Mouse (Mus musculus): Measurements from ENCODE around the gene Pif1. TPM values are rescaled to one million over a fixed set of nuclear protein-coding genes. Genes with fewer than 3 reads are reported as not detected.
A peak's percentile ranks its signal among the peaks of the same experiment; 100 is the strongest.

Pif1 gene
- total and polyA plus RNA-seq, 3 experiments = 14.9 to 15.5 TPM; not detected in 1

- peak; percentile 42; the same call in 1 of the 2 replicates for TF ChIP-seq NRF1 (IDR thresholded peaks at IDR 0.05; ENCODE audit: insufficient read depth, low read depth, low read length, poor library complexity, severe bottlenecking)
- TF ChIP-seq KAT2A (conservative IDR thresholded peaks at IDR 0.05; ENCODE audit: low read depth, low read length) = no peak
- TF ChIP-seq EP300 (IDR thresholded peaks at IDR 0.05; ENCODE audit: low read depth in 1 of 2, low read length in 2 of 2) = no peak
- TF ChIP-seq NELFE (IDR thresholded peaks at IDR 0.05; ENCODE audit: low read depth, low read length) = peak; percentile 80
- no peak for TF ChIP-seq CHD1 (IDR thresholded peaks at IDR 0.05; ENCODE audit: low read depth, low read length)
Measured at GRCm38 (mm10) chr9:65579781-65580371, 7.1 kb upstream of the Pif1 start, which contains the start of gene Plekho2 (continued).

- H3K36me3 ChIP-seq (ENCODE audit: control insufficient read depth in 1 of 2, insufficient read depth in 2 of 2, low read length in 2 of 2) = peaks cover 0 to 32% of the 10 kb centered on the region in 2 experiments; a peak in 2 of 4 replicates
- H3K27ac ChIP-seq (ENCODE audit: control insufficient read depth, low read depth, low read length) = peak overlapping the region; percentile 32
- H3K27me3 ChIP-seq (ENCODE audit: control insufficient read depth in 1 of 2, insufficient read depth in 2 of 2, low read length in 2 of 2) = no peaks in the 10 kb centered on the region
- peaks cover 15% of the 10 kb centered on the region for H3K79me2 ChIP-seq (ENCODE audit: control insufficient read depth, insufficient read depth, low read length, poor library complexity)
- H3K9ac ChIP-seq (ENCODE audit: control insufficient read depth, low read depth, low read length, poor library complexity, severe bottlenecking) = peak overlapping the region; percentile 71
- H3K4me1 ChIP-seq (ENCODE audit: control insufficient read depth in 1 of 2, insufficient read depth in 2 of 2, low read length in 2 of 2) = peaks cover 13 to 34% of the 10 kb centered on the region in 2 experiments
- peak; percentile 94 for DNase-seq (ENCODE audit: low read depth, low spot score)
- H3K4me3 ChIP-seq (ENCODE audit: control insufficient read depth in 1 of 2, insufficient read depth in 1 of 2, low read depth in 2 of 2, low read length in 2 of 2) = peak overlapping the region; percentile 70 to 83
- H3K9me3 ChIP-seq (replicated peaks; ENCODE audit: insufficient read depth, low read length) = no peaks in the 10 kb centered on the region
- TF ChIP-seq USF2 (IDR thresholded peaks at IDR 0.05; ENCODE audit: borderline replicate concordance in 1 of 2, insufficient read depth in 1 of 2, low read depth in 1 of 2, low read length in 2 of 2) = no peak
- no peak for TF ChIP-seq NELFE (IDR thresholded peaks at IDR 0.05; ENCODE audit: low read depth, low read length)
- peak; percentile 37; the same call in 1 of the 2 replicates for TF ChIP-seq ETS1 (IDR thresholded peaks at IDR 0.05; ENCODE audit: low read depth, low read length)
- peak in 1 of 2 experiments; percentile 29; a peak in 1 of 4 replicates for TF ChIP-seq EP300 (IDR thresholded peaks at IDR 0.05; ENCODE audit: low read depth in 1 of 2, low read length in 2 of 2)
- 0 out of 2 replicates have a peak, but pooled peaks have one; percentile 29 for TF ChIP-seq USF1 (IDR thresholded peaks at IDR 0.05; ENCODE audit: low read depth, low read length)
- no peak for TF ChIP-seq MYB (IDR thresholded peaks at IDR 0.05; ENCODE audit: low read depth, low read length)
- TF ChIP-seq TAL1 (IDR thresholded peaks at IDR 0.05; ENCODE audit: low read length) = peak; percentile 26; the same call in 1 of the 2 replicates
- peak; percentile 89 for TF ChIP-seq RAD21 (IDR thresholded peaks at IDR 0.05; ENCODE audit: low read depth, low read length)
- no peak for TF ChIP-seq ZKSCAN1 (IDR thresholded peaks at IDR 0.05; ENCODE audit: low read depth, low read length)
- no peak for TF ChIP-seq KAT2A (conservative IDR thresholded peaks at IDR 0.05; ENCODE audit: low read depth, low read length)
- TF ChIP-seq POLR2AphosphoS5 (IDR thresholded peaks at IDR 0.05; ENCODE audit: borderline replicate concordance, low read depth, low read length) = no peak
- no peak for TF ChIP-seq TBP (IDR thresholded peaks at IDR 0.05; ENCODE audit: low read depth, low read length)
- TF ChIP-seq CTCF (IDR thresholded peaks at IDR 0.05 in 2 of 3, conservative IDR thresholded peaks at IDR 0.05 in 1 of 3; ENCODE audit: control insufficient read depth in 1 of 3, insufficient read depth in 1 of 3, low read depth in 2 of 3, low read length in 3 of 3, poor library complexity in 1 of 3, severe bottlenecking in 1 of 3) = peak; percentile 82 to 100 (median 87)
- TF ChIP-seq MAFK (IDR thresholded peaks at IDR 0.05; ENCODE audit: borderline replicate concordance, low read depth, low read length) = no peak
- peak; percentile 34; the same call in 1 of the 2 replicates for TF ChIP-seq HCFC1 (IDR thresholded peaks at IDR 0.05; ENCODE audit: low read depth, low read length)
- 0 out of 2 replicates have a peak, but pooled peaks have one; percentile 67 for TF ChIP-seq MYC (IDR thresholded peaks at IDR 0.05; ENCODE audit: low read depth, low read length)
- TF ChIP-seq ZC3H11A (IDR thresholded peaks at IDR 0.05; ENCODE audit: low read depth, low read length) = peak; percentile 96
- TF ChIP-seq POLR2AphosphoS2 (IDR thresholded peaks at IDR 0.05; ENCODE audit: low read length) = no peak
- TF ChIP-seq MXI1 (IDR thresholded peaks at IDR 0.05; ENCODE audit: low read depth, low read length) = peak; percentile 61
- no peak for TF ChIP-seq GABPA (IDR thresholded peaks at IDR 0.05; ENCODE audit: low read depth, low read length)
- peak; percentile 60 for TF ChIP-seq SIN3A (IDR thresholded peaks at IDR 0.05; ENCODE audit: low read length)
- TF ChIP-seq E2F4 (IDR thresholded peaks at IDR 0.05; ENCODE audit: borderline replicate concordance, low read depth, low read length) = 0 out of 2 replicates have a peak, but pooled peaks have one; percentile 35
- peak; percentile 35; the same call in 1 of the 2 replicates for TF ChIP-seq TCF12 (IDR thresholded peaks at IDR 0.05; ENCODE audit: low read depth, low read length)
- TF ChIP-seq ZMIZ1 (IDR thresholded peaks at IDR 0.05; ENCODE audit: low read depth, low read length) = no peak
- TF ChIP-seq NRF1 (IDR thresholded peaks at IDR 0.05; ENCODE audit: insufficient read depth, low read depth, low read length, poor library complexity, severe bottlenecking) = no peak; the same call in 1 of the 2 replicates
- TF ChIP-seq JUND (IDR thresholded peaks at IDR 0.05; ENCODE audit: low read depth, low read length) = 0 out of 2 replicates have a peak, but pooled peaks have one; percentile 34
- TF ChIP-seq ELF1 (IDR thresholded peaks at IDR 0.05; ENCODE audit: low read depth, low read length) = no peak
- no peak for TF ChIP-seq RCOR1 (IDR thresholded peaks at IDR 0.05; ENCODE audit: low read depth, low read length)
- TF ChIP-seq MAX (IDR thresholded peaks at IDR 0.05; ENCODE audit: low read length) = 0 out of 2 replicates have a peak, but pooled peaks have one; percentile 56
Measured at GRCm38 (mm10) chr9:65580401-65581256, 6.3 kb upstream of the Pif1 start.

Measured in MEL (cell line).